Mouse (Mus musculus) liver, postnatal 0 days (tissue): ENCODE data around the gene Hmgcl.
"Not testable (repeated sequence)": the region's sequence is repeated elsewhere in the genome, so short reads cannot be mapped to it uniquely, and the experiment has no call there.

ENCODE experiments used
- CTCF ChIP-seq: sonication (generic); IDR thresholded peaks from 2 replicates; pipeline ENCODE4 v1.5.1; 2016; ENCODE audit warnings: antibody characterized with exemption, low read depth
- EP300 ChIP-seq: IDR thresholded peaks from 2 replicates; pipeline ENCODE4 v1.6.1; 2016; ENCODE audit warnings: antibody characterized with exemption, low read depth, mild to moderate bottlenecking

GRCm38 (mm10) chr4:135980223-135980622, 34.0 kb downstream of the Hmgcl start:
- not testable (repeated sequence) for TF ChIP-seq CTCF, EP300
